ENCODE assay signal across 8 mouse cellular contexts in genomic region chr16:43926341-43926859, GRCm38 (mm10). TPM values are rescaled to one million over a fixed set of nuclear protein-coding genes. Genes with fewer than 3 reads are reported as not detected.
DNase-seq lines count a peak whose midpoint lies in the region; ATAC-seq and TF ChIP-seq lines count a peak whose summit lies in the region.

Qtrt2 (minus strand) TSS chr16:43926809.

- DNase-seq in left cerebral cortex, adult 2 months (ENCODE audit: extremely low spot score in 1 of 2, low spot score in 2 of 2) = no peak
- no peak for DNase-seq in left cerebral cortex, adult 9 months (ENCODE audit: low spot score in 2 of 2)
- DNase-seq in adrenal gland, postnatal 10 days = no peak
- DNase-seq in heart, embryonic 10.5 days (ENCODE audit: low spot score) = no peak
- DNase-seq in left cerebral cortex, adult 8-10 months (ENCODE audit: low spot score in 2 of 2) = no peak
- no peak for DNase-seq in gastrocnemius, postnatal 36 days
- DNase-seq in thymus, postnatal 25 days = no peak

- H3K4me3 ChIP-seq in left cerebral cortex, adult 2 months = no peak within 1 kb of the TSS
- no peak within 1 kb of the TSS for H3K4me3 ChIP-seq in heart, embryonic 10.5 days
- no peak within 1 kb of the TSS for H3K4me3 ChIP-seq in stomach, embryonic 14.5 days (ENCODE audit: low read depth, low read length)

- no peaks in the 10 kb centered on the region for H3K36me3 ChIP-seq in heart, embryonic 10.5 days
- H3K36me3 ChIP-seq in stomach, embryonic 14.5 days (ENCODE audit: control insufficient read depth, insufficient read depth, low read length) = no peaks in the 10 kb centered on the region

- intact Hi-C loops in left cerebral cortex, adult 2 months (cut with DNase I) = no loop called here
- intact Hi-C loops in gastrocnemius, postnatal 36 days (cut with DNase I) = no loop called here

- 72% methylated on average over 6 of the region's 6 CpGs for WGBS in heart, embryonic 10.5 days
- 77% methylated on average over 6 of the region's 6 CpGs for WGBS in stomach, embryonic 14.5 days

- H3K4me1 ChIP-seq in heart, embryonic 10.5 days = peaks cover 4% of the 10 kb centered on the region; the same call in 1 of the 2 replicates
- H3K4me1 ChIP-seq in stomach, embryonic 14.5 days (ENCODE audit: control insufficient read depth, insufficient read depth, low read length) = no peaks in the 10 kb centered on the region

- H3K27ac ChIP-seq in left cerebral cortex, adult 2 months = no peak within 1 kb of the TSS
- H3K27ac ChIP-seq in heart, embryonic 10.5 days = no peak within 1 kb of the TSS
- H3K27ac ChIP-seq in stomach, embryonic 14.5 days (ENCODE audit: low read length) = no peak within 1 kb of the TSS

- no peak within 1 kb of the TSS for H3K4me2 ChIP-seq in stomach, embryonic 14.5 days (replicated peaks; ENCODE audit: low read depth, low read length)

- no peak within 1 kb of the TSS for H3K9ac ChIP-seq in stomach, embryonic 14.5 days (replicated peaks; ENCODE audit: low read depth, low read length)

- ATAC-seq in stomach, embryonic 14.5 days (ENCODE audit: insufficient number of reproducible peaks, insufficient read depth, low FRiP score, low read depth) = no peak

- H3K27me3 ChIP-seq in heart, embryonic 10.5 days (ENCODE audit: insufficient read depth, poor library complexity, severe bottlenecking) = no peaks in the 10 kb centered on the region
- no peaks in the 10 kb centered on the region for H3K27me3 ChIP-seq in stomach, embryonic 14.5 days (ENCODE audit: control insufficient read depth, insufficient read depth, low read length)

- no peak for TF ChIP-seq CTCF in left cerebral cortex, adult 2 months (IDR thresholded peaks at IDR 0.05)

- H3K9me3 ChIP-seq in heart, embryonic 10.5 days = no peaks in the 10 kb centered on the region
- no peaks in the 10 kb centered on the region for H3K9me3 ChIP-seq in stomach, embryonic 14.5 days (ENCODE audit: control insufficient read depth, low read depth, low read length)

RNA-seq across cellular contexts. Expression of gene Qtrt2, which starts in this region (rescaled TPM):
- 10 to 100 TPM; 36.7 to 37.7 TPM for total RNA-seq in left cerebral cortex, adult 2 months (2021)
- 10 to 100 TPM; 26.8 to 34.0 TPM for total RNA-seq in adrenal gland, postnatal 10 days (2021)
- polyA plus RNA-seq in heart, embryonic 10.5 days (2016; fragmentation: Nextera tagmentation; extraction: Ambion mirVana) = 16.9 and 22.3 TPM in 2 replicates
- total RNA-seq in left cerebral cortex, adult 8-10 months (2022) = 10 to 100 TPM; 33.7 to 37.4 (median 35.8) TPM
- polyA plus RNA-seq in stomach, embryonic 14.5 days (2014; fragmentation: Nextera tagmentation; extraction: Ambion mirVana) = 36.0 and 36.4 TPM in 2 replicates
- 10 to 100 TPM in 1 of 2 experiments, 1 to 10 TPM in 1; 8.4 to 10.8 TPM for total RNA-seq in gastrocnemius, postnatal 36 days (2021)
